Mouse (Mus musculus): ENCODE results near the gene Shd. TPM values are rescaled to one million over a fixed set of nuclear protein-coding genes. Genes with fewer than 3 reads are reported as not detected.
A peak's percentile ranks its signal among the peaks of the same experiment; 100 is the strongest.

Gene Shd
- polyA plus RNA-seq, 1 experiment, result 4.3 TPM

- Histone ChIP-seq H3K4me3 (ENCODE audit: low read depth, low read length) (peak overlapping the region; percentile 94), H3K9ac (ENCODE audit: low read depth, poor library complexity, severe bottlenecking) (peak overlapping the region; percentile 38), H3K4me1 (ENCODE audit: control insufficient read depth, insufficient read depth, low read length) (peaks cover 8% of the 10 kb centered on the region), H3K36me3 (ENCODE audit: control insufficient read depth, insufficient read depth, low read length, poor library complexity, severe bottlenecking) (peaks cover 14% of the 10 kb centered on the region), H3K27ac (ENCODE audit: insufficient read depth, low read length) (peak overlapping the region; percentile 87), H3K27me3 (ENCODE audit: control insufficient read depth, insufficient read depth, low read length, poor library complexity, severe bottlenecking) (no peaks in the 10 kb centered on the region), H3K9me3 (replicated peaks; ENCODE audit: control insufficient read depth, insufficient read depth, low read length, poor library complexity, severe bottlenecking) (no peaks in the 10 kb centered on the region)
- TF ChIP-seq EP300 (IDR thresholded peaks at IDR 0.05; ENCODE audit: insufficient read depth, low read depth, low read length) (peak; percentile 55; the same call in 1 of the 2 replicates), POLR2A (IDR thresholded peaks at IDR 0.05; ENCODE audit: insufficient read depth, low read length) (peak; percentile 49), CTCF (IDR thresholded peaks at IDR 0.05; ENCODE audit: low read depth, low read length) (no peak)
Observed at GRCm38 (mm10) chr17:56008356-56009087, 38.3 kb downstream of the Shd start.

GRCm38 (mm10) chr17:56009088-56009961 is 39.1 kb downstream of the Shd start:
- peak overlapping the region; percentile 94 for H3K4me3 ChIP-seq (ENCODE audit: low read depth, low read length)
- H3K9me3 ChIP-seq (replicated peaks; ENCODE audit: control insufficient read depth, insufficient read depth, low read length, poor library complexity, severe bottlenecking), result no peaks in the 10 kb centered on the region
- no peaks in the 10 kb centered on the region for H3K27me3 ChIP-seq (ENCODE audit: control insufficient read depth, insufficient read depth, low read length, poor library complexity, severe bottlenecking)
- peaks cover 8% of the 10 kb centered on the region for H3K4me1 ChIP-seq (ENCODE audit: control insufficient read depth, insufficient read depth, low read length)
- peaks cover 14% of the 10 kb centered on the region for H3K36me3 ChIP-seq (ENCODE audit: control insufficient read depth, insufficient read depth, low read length, poor library complexity, severe bottlenecking)
- 0 out of 2 replicates have a peak overlapping the region, but pooled peaks have one; percentile 87 for H3K27ac ChIP-seq (ENCODE audit: insufficient read depth, low read length)
- peak; percentile 23 for TF ChIP-seq CTCF (IDR thresholded peaks at IDR 0.05; ENCODE audit: low read depth, low read length)
- TF ChIP-seq EP300 (IDR thresholded peaks at IDR 0.05; ENCODE audit: insufficient read depth, low read depth, low read length), result no peak
- peak; percentile 85 for TF ChIP-seq POLR2A (IDR thresholded peaks at IDR 0.05; ENCODE audit: insufficient read depth, low read length)
- H3K9ac ChIP-seq (ENCODE audit: low read depth, poor library complexity, severe bottlenecking), result peak overlapping the region; percentile 38

- peak overlapping the region; percentile 38 for H3K9ac ChIP-seq (ENCODE audit: low read depth, poor library complexity, severe bottlenecking)
- no peaks in the 10 kb centered on the region for H3K27me3 ChIP-seq (ENCODE audit: control insufficient read depth, insufficient read depth, low read length, poor library complexity, severe bottlenecking)
- no peak for TF ChIP-seq CTCF (IDR thresholded peaks at IDR 0.05; ENCODE audit: low read depth, low read length)
- no peak for TF ChIP-seq EP300 (IDR thresholded peaks at IDR 0.05; ENCODE audit: insufficient read depth, low read depth, low read length)
- H3K27ac ChIP-seq (ENCODE audit: insufficient read depth, low read length), result no peak overlapping the region
- H3K9me3 ChIP-seq (replicated peaks; ENCODE audit: control insufficient read depth, insufficient read depth, low read length, poor library complexity, severe bottlenecking), result no peaks in the 10 kb centered on the region
- H3K4me3 ChIP-seq (ENCODE audit: low read depth, low read length), result peak overlapping the region; percentile 94
- H3K4me1 ChIP-seq (ENCODE audit: control insufficient read depth, insufficient read depth, low read length), result peaks cover 8% of the 10 kb centered on the region
- H3K36me3 ChIP-seq (ENCODE audit: control insufficient read depth, insufficient read depth, low read length, poor library complexity, severe bottlenecking), result peaks cover 17% of the 10 kb centered on the region
Observed at GRCm38 (mm10) chr17:56009962-56010240, 39.6 kb downstream of the Shd start.

- TF ChIP-seq EP300 (IDR thresholded peaks at IDR 0.05; ENCODE audit: insufficient read depth, low read depth, low read length) (no peak), POLR2A (IDR thresholded peaks at IDR 0.05; ENCODE audit: insufficient read depth, low read length) (no peak), CTCF (IDR thresholded peaks at IDR 0.05; ENCODE audit: low read depth, low read length) (no peak)
- Histone ChIP-seq H3K4me3 (ENCODE audit: low read depth, low read length) (peak overlapping the region; percentile 94), H3K36me3 (ENCODE audit: control insufficient read depth, insufficient read depth, low read length, poor library complexity, severe bottlenecking) (peaks cover 18% of the 10 kb centered on the region), H3K9ac (ENCODE audit: low read depth, poor library complexity, severe bottlenecking) (peak overlapping the region; percentile 38), H3K9me3 (replicated peaks; ENCODE audit: control insufficient read depth, insufficient read depth, low read length, poor library complexity, severe bottlenecking) (no peaks in the 10 kb centered on the region), H3K27ac (ENCODE audit: insufficient read depth, low read length) (no peak overlapping the region), H3K27me3 (ENCODE audit: control insufficient read depth, insufficient read depth, low read length, poor library complexity, severe bottlenecking) (no peaks in the 10 kb centered on the region), H3K4me1 (ENCODE audit: control insufficient read depth, insufficient read depth, low read length) (peaks cover 6% of the 10 kb centered on the region)
Observed at GRCm38 (mm10) chr17:56010255-56010654, 40.0 kb downstream of the Shd start.

GRCm38 (mm10) chr17:56010681-56011080 is 40.4 kb downstream of the Shd start:
- peaks cover 22% of the 10 kb centered on the region for H3K36me3 ChIP-seq (ENCODE audit: control insufficient read depth, insufficient read depth, low read length, poor library complexity, severe bottlenecking)
- no peaks in the 10 kb centered on the region for H3K27me3 ChIP-seq (ENCODE audit: control insufficient read depth, insufficient read depth, low read length, poor library complexity, severe bottlenecking)
- TF ChIP-seq POLR2A (IDR thresholded peaks at IDR 0.05; ENCODE audit: insufficient read depth, low read length) (no peak), CTCF (IDR thresholded peaks at IDR 0.05; ENCODE audit: low read depth, low read length) (peak; percentile 95)
- no peaks in the 10 kb centered on the region for H3K9me3 ChIP-seq (replicated peaks; ENCODE audit: control insufficient read depth, insufficient read depth, low read length, poor library complexity, severe bottlenecking)
- no peak overlapping the region for H3K27ac ChIP-seq (ENCODE audit: insufficient read depth, low read length)
- peaks cover 6% of the 10 kb centered on the region for H3K4me1 ChIP-seq (ENCODE audit: control insufficient read depth, insufficient read depth, low read length)
- peak overlapping the region; percentile 38; the same call in 1 of the 2 replicates for H3K9ac ChIP-seq (ENCODE audit: low read depth, poor library complexity, severe bottlenecking)
- peak overlapping the region; percentile 94 for H3K4me3 ChIP-seq (ENCODE audit: low read depth, low read length)

- Histone ChIP-seq H3K4me3 (ENCODE audit: low read depth, low read length) (no peak overlapping the region), H3K27ac (ENCODE audit: insufficient read depth, low read length) (no peak overlapping the region), H3K4me1 (ENCODE audit: control insufficient read depth, insufficient read depth, low read length) (peaks cover 6% of the 10 kb centered on the region), H3K9me3 (replicated peaks; ENCODE audit: control insufficient read depth, insufficient read depth, low read length, poor library complexity, severe bottlenecking) (no peaks in the 10 kb centered on the region), H3K36me3 (ENCODE audit: control insufficient read depth, insufficient read depth, low read length, poor library complexity, severe bottlenecking) (peaks cover 29% of the 10 kb centered on the region), H3K27me3 (ENCODE audit: control insufficient read depth, insufficient read depth, low read length, poor library complexity, severe bottlenecking) (no peaks in the 10 kb centered on the region), H3K9ac (ENCODE audit: low read depth, poor library complexity, severe bottlenecking) (no peak overlapping the region)
- TF ChIP-seq CTCF (IDR thresholded peaks at IDR 0.05; ENCODE audit: low read depth, low read length), result no peak
- TF ChIP-seq POLR2A (IDR thresholded peaks at IDR 0.05; ENCODE audit: insufficient read depth, low read length), result no peak
- TF ChIP-seq EP300 (IDR thresholded peaks at IDR 0.05; ENCODE audit: insufficient read depth, low read depth, low read length), result no peak
Observed at GRCm38 (mm10) chr17:56011441-56011840, 41.2 kb downstream of the Shd start.

All from ES-Bruce4 (cell line).